Mouse (Mus musculus): ENCODE data around the gene Tfap4. TPM values are rescaled to one million over a fixed set of nuclear protein-coding genes. Genes with fewer than 3 reads are reported as not detected.
A peak's percentile ranks its signal among the peaks of the same experiment; 100 is the strongest.
"Not testable (repeated sequence)": the region's sequence is repeated elsewhere in the genome, so short reads cannot be mapped to it uniquely, and the experiment has no call there.

The Tfap4 gene
- polyA plus RNA-seq, 1 experiment from 2014 or later: 23.0 TPM

- H3K4me3 ChIP-seq (ENCODE audit: low read depth, low read length): peak overlapping the region; percentile 35
- H3K36me3 ChIP-seq (ENCODE audit: insufficient read depth): peaks cover 5% of the 10 kb centered on the region; the same call in 1 of the 2 replicates
- TF ChIP-seq CTCF (IDR thresholded peaks at IDR 0.05; ENCODE audit: low read depth): no peak
- H3K4me1 ChIP-seq (ENCODE audit: insufficient read depth): peaks cover 16% of the 10 kb centered on the region
- WGBS: 7% methylated on average over 14 of the region's 14 CpGs
- peak overlapping the region; percentile 55 for H3K9ac ChIP-seq
- H3K4me2 ChIP-seq: peak overlapping the region; percentile 63
- no peak for DNase-seq
- ATAC-seq (ENCODE audit: insufficient read depth): peak; percentile 45; the same call in 1 of the 2 replicates
- H3K27ac ChIP-seq (ENCODE audit: low read depth): peak overlapping the region; percentile 83
- no peaks in the 10 kb centered on the region for H3K27me3 ChIP-seq (ENCODE audit: insufficient read depth, low read length)
- H3K9me3 ChIP-seq (ENCODE audit: low read depth, low read length): no peaks in the 10 kb centered on the region
Measured at GRCm38 (mm10) chr16:4585642-4586530, 26.2 kb upstream of the Tfap4 start.

GRCm38 (mm10) chr16:4584438-4584837, 24.8 kb upstream of the Tfap4 start:
- H3K4me1 ChIP-seq (ENCODE audit: insufficient read depth): peaks cover 16% of the 10 kb centered on the region
- H3K36me3 ChIP-seq (ENCODE audit: insufficient read depth): no peaks in the 10 kb centered on the region
- H3K4me3 ChIP-seq (ENCODE audit: low read depth, low read length): no peak overlapping the region
- WGBS: 65% methylated on average over 5 of the region's 5 CpGs
- TF ChIP-seq CTCF (IDR thresholded peaks at IDR 0.05; ENCODE audit: low read depth): no peak
- DNase-seq (no peak), ATAC-seq (ENCODE audit: insufficient read depth) (no peak)
- no peaks in the 10 kb centered on the region for H3K9me3 ChIP-seq (ENCODE audit: low read depth, low read length)
- H3K27ac ChIP-seq (ENCODE audit: low read depth): no peak overlapping the region
- no peaks in the 10 kb centered on the region for H3K27me3 ChIP-seq (ENCODE audit: insufficient read depth, low read length)
- no peak overlapping the region for H3K4me2 ChIP-seq
- no peak overlapping the region for H3K9ac ChIP-seq

DNA sequence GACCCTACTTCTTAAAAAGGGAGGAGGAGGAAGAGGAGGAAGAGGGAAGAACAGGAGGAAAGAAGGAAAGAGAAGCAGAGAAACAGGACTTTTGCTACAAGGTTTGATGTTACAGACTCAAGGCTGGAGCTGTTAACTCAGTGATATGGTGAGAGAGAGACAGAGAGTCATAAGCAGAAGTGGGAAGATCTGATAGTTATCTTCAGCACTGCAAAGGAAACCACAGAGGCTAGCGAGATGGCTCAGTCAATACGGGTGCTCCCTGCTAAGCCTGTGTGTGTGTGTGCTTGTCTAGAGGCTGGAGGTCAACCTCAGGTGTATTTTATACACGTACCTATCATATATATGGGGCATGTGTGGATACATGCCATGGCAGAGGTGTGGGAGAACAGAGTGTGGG, 24.2 kb upstream of the Tfap4 start:
- H3K4me3 ChIP-seq (ENCODE audit: low read depth, low read length): no peak overlapping the region
- H3K4me1 ChIP-seq (ENCODE audit: insufficient read depth): peaks cover 16% of the 10 kb centered on the region
- H3K9me3 ChIP-seq (ENCODE audit: low read depth, low read length): no peaks in the 10 kb centered on the region
- no peak for TF ChIP-seq CTCF (IDR thresholded peaks at IDR 0.05; ENCODE audit: low read depth)
- H3K4me2 ChIP-seq: no peak overlapping the region
- ATAC-seq (ENCODE audit: insufficient read depth) (no peak), DNase-seq (no peak)
- no peak overlapping the region for H3K9ac ChIP-seq
- no peaks in the 10 kb centered on the region for H3K36me3 ChIP-seq (ENCODE audit: insufficient read depth)
- 77% methylated on average over 3 of the region's 3 CpGs for WGBS
- H3K27ac ChIP-seq (ENCODE audit: low read depth): no peak overlapping the region
- no peaks in the 10 kb centered on the region for H3K27me3 ChIP-seq (ENCODE audit: insufficient read depth, low read length)

DNA sequence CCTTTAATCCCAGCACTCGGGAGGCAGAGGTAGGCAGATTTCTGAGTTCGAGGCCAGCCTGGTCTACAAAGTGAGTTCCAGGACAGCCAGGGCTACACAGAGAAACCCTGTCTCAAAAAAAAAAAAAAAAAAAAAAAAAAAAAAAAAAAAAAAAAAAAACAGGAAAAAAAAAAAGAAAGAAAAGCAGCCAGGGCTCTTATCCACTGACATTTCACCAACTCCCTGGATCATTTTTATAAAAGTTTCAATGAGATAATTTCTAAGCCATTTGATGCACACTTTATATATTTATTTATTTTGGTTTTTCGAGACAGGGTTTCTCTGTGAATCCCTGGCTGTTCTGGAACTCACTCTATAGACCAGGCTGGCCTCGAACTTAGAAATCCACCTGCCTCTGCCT, 21.5 kb upstream of the Tfap4 start:
- not testable (repeated sequence) for H3K9ac ChIP-seq; ATAC-seq (ENCODE audit: insufficient read depth); H3K4me2 ChIP-seq; H3K9me3 ChIP-seq (ENCODE audit: low read depth, low read length); H3K4me3 ChIP-seq (ENCODE audit: low read depth, low read length); H3K4me1 ChIP-seq (ENCODE audit: insufficient read depth); H3K27ac ChIP-seq (ENCODE audit: low read depth); H3K36me3 ChIP-seq (ENCODE audit: insufficient read depth); DNase-seq; H3K27me3 ChIP-seq (ENCODE audit: insufficient read depth, low read length)
- 89% methylated on average over 3 of the region's 4 CpGs for WGBS

GRCm38 (mm10) chr16:4578630-4579029, 19.0 kb upstream of the Tfap4 start:
- H3K27me3 ChIP-seq (ENCODE audit: insufficient read depth, low read length): no peaks in the 10 kb centered on the region
- no peak overlapping the region for H3K27ac ChIP-seq (ENCODE audit: low read depth)

DNA sequence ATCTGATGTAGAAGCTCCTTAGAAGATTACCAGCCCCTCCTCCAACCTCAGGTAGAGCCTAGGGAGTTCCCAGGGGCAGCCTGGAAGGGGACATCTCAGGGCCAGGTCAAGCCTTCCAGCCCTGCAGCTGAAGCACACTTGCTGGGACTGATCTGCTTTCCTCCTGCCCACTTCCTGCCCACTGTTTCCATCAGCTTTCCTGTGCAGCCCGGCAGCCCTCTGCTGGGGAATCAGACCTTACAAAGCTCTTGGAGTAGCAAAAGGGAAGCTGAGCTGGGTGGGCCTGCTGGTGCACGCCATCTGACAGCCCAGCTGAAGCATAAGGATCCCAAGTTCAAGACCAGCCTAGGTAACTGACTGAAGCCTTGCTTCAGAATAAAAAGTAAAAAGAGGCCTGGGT, 17.2 kb upstream of the Tfap4 start:
- no peak overlapping the region for H3K27ac ChIP-seq (ENCODE audit: low read depth)
- ATAC-seq (ENCODE audit: insufficient read depth) (no peak), DNase-seq (no peak)
- no peaks in the 10 kb centered on the region for H3K27me3 ChIP-seq (ENCODE audit: insufficient read depth, low read length)
- no peak; the same call in 1 of the 2 replicates for TF ChIP-seq CTCF (IDR thresholded peaks at IDR 0.05; ENCODE audit: low read depth)
- no peak overlapping the region for H3K4me2 ChIP-seq
- H3K4me3 ChIP-seq (ENCODE audit: low read depth, low read length): no peak overlapping the region
- WGBS: 45% methylated on average over 2 of the region's 2 CpGs
- H3K9ac ChIP-seq: no peak overlapping the region
- H3K9me3 ChIP-seq (ENCODE audit: low read depth, low read length): no peaks in the 10 kb centered on the region
- H3K4me1 ChIP-seq (ENCODE audit: insufficient read depth): no peaks in the 10 kb centered on the region
- H3K36me3 ChIP-seq (ENCODE audit: insufficient read depth): no peaks in the 10 kb centered on the region

More at GRCm38 (mm10) chr16:4578630-4579029, 19.0 kb upstream of the Tfap4 start:
- Histone ChIP-seq H3K36me3 (ENCODE audit: insufficient read depth) (no peaks in the 10 kb centered on the region), H3K4me3 (ENCODE audit: low read depth, low read length) (no peak overlapping the region), H3K4me2 (no peak overlapping the region), H3K9me3 (ENCODE audit: low read depth, low read length) (no peaks in the 10 kb centered on the region), H3K4me1 (ENCODE audit: insufficient read depth) (no peaks in the 10 kb centered on the region), H3K9ac (no peak overlapping the region)
- no peak for TF ChIP-seq CTCF (IDR thresholded peaks at IDR 0.05; ENCODE audit: low read depth)
- 43% methylated on average over 7 of the region's 7 CpGs for WGBS
- DNase-seq (no peak), ATAC-seq (ENCODE audit: insufficient read depth) (no peak)

DNA sequence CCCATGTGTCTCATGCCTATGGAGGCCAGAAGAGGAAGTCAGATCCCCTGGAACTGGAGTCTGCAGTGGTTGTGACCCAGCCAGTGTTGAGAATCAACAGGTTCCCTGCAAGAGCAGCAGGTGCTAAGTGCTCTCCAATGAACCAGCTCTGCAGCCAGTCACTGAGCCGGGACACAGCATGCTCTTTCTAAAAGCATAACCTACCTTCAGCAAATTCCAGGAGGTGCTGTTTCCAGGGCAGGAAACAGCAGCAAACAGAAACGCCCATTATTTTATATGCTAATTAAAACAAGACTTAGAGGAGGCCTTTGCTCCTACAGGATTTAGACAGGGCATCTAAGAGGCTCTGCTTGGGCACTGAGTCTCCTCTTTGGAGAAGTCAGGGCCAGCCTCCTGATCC, 16.4 kb upstream of the Tfap4 start:
- DNase-seq (no peak), ATAC-seq (ENCODE audit: insufficient read depth) (no peak)
- Histone ChIP-seq H3K9ac (no peak overlapping the region), H3K36me3 (ENCODE audit: insufficient read depth) (no peaks in the 10 kb centered on the region), H3K4me3 (ENCODE audit: low read depth, low read length) (no peak overlapping the region), H3K4me2 (no peak overlapping the region), H3K9me3 (ENCODE audit: low read depth, low read length) (no peaks in the 10 kb centered on the region), H3K4me1 (ENCODE audit: insufficient read depth) (peaks cover 3% of the 10 kb centered on the region; the same call in 1 of the 2 replicates), H3K27me3 (ENCODE audit: insufficient read depth, low read length) (no peaks in the 10 kb centered on the region), H3K27ac (ENCODE audit: low read depth) (no peak overlapping the region)
- 57% methylated on average over 2 of the region's 2 CpGs for WGBS
- no peak for TF ChIP-seq CTCF (IDR thresholded peaks at IDR 0.05; ENCODE audit: low read depth)
